Mouse (Mus musculus) heart, postnatal 0 days (tissue): ENCODE measurements around the gene Tdrd1. TPM values are rescaled to one million over a fixed set of nuclear protein-coding genes. Genes with fewer than 3 reads are reported as not detected.
"Not testable (repeated sequence)": the region's sequence is repeated elsewhere in the genome, so short reads cannot be mapped to it uniquely, and the experiment has no call there.

Source experiments
- ATAC-seq: fragments of 200-750 bp; cut with Nextera tagmentation; 2 replicates; pipeline ENCODE4 v1.8.0; 2017; ENCODE audit warnings: low read depth, moderate number of reproducible peaks, moderate library complexity; ENCODE audit not compliant: insufficient read depth
- DNase-seq: peaks from one replicate; pipeline ENCODE4 v3.0.0-alpha.2; 2016; ENCODE audit warnings: low spot score
- H3K27ac ChIP-seq: fragments of 300-500 bp; sonication (generic); 2 replicates; pipeline ENCODE4 v1.5.1; 2014; ENCODE audit warnings: low read depth, mild to moderate bottlenecking
- H3K27me3 ChIP-seq: fragments of 300-500 bp; sonication (generic); 2 replicates; pipeline ENCODE4 v1.6.1; 2014; ENCODE audit warnings: low read length, mixed read lengths; ENCODE audit not compliant: control insufficient read depth, insufficient read depth
- H3K36me3 ChIP-seq: fragments of 300-500 bp; sonication (generic); replicated peaks from 2 replicates; pipeline ENCODE4 v1.6.1; 2014; ENCODE audit warnings: low read length, mixed read lengths; ENCODE audit not compliant: control insufficient read depth, insufficient read depth
- H3K4me1 ChIP-seq: fragments of 300-500 bp; sonication (generic); 2 replicates; pipeline ENCODE4 v1.6.1; 2014; ENCODE audit warnings: antibody characterized with exemption; ENCODE audit not compliant: control insufficient read depth, insufficient read depth
- H3K4me2 ChIP-seq: fragments of 300-500 bp; sonication (generic); 2 replicates; pipeline ENCODE4 v1.6.1; 2014; ENCODE audit warnings: low read depth, mild to moderate bottlenecking, low read length, moderate library complexity
- H3K4me3 ChIP-seq: fragments of 300-500 bp; sonication (generic); 2 replicates; pipeline ENCODE4 v1.5.1; 2014; ENCODE audit warnings: low read depth, low read length
- H3K9ac ChIP-seq: fragments of 300-500 bp; sonication (generic); replicated peaks from 2 replicates; pipeline ENCODE4 v1.6.1; 2014; ENCODE audit warnings: low read depth, low read length, mixed read lengths
- H3K9me3 ChIP-seq: fragments of 300-500 bp; sonication (generic); replicated peaks from 2 replicates; pipeline ENCODE4 v1.6.1; 2016; ENCODE audit warnings: low read length; ENCODE audit not compliant: control insufficient read depth
- CTCF ChIP-seq: IDR thresholded peaks from 2 replicates; pipeline ENCODE4 v1.5.1; 2016; ENCODE audit warnings: antibody characterized with exemption, control low read depth, low read depth
- EP300 ChIP-seq: IDR thresholded peaks from 2 replicates; pipeline ENCODE4 v1.6.1; 2016; ENCODE audit warnings: antibody characterized with exemption, low read depth
- WGBS: fragments of 180-500 bp; shearing (Covaris S2); extraction: QIAGEN DNeasy Blood & Tissue Kit; methylation state at CpG from one replicate; pipeline ENCODE4 v1.1.7; 2014; 5-methylcytosine and 5-hydroxymethylcytosine counted together
- polyA plus RNA-seq: library from polyadenylated mRNA; unstranded; fragments of >200 nt; fragmentation: Nextera tagmentation; extraction: Ambion mirVana; gene quantifications from 2 replicates; pipeline ENCODE4 v1.2.1, GENCODE M21; 2015
- total RNA-seq: library from RNA; depleted of rRNA; stranded (reverse); fragments of >200 nt; gene quantifications from 2 replicates; pipeline ENCODE4 v1.2.3, GENCODE M21; 2014; ENCODE audit warnings: low replicate concordance; rRNA removed

Tdrd1 gene
- total RNA-seq (0.97 TPM in 1 of 2 replicates, not detected in the other), polyA plus RNA-seq (0.05 and 0.10 TPM in 2 replicates)

GRCm38 (mm10) chr19:56826047-56826631 is at the start of gene Tdrd1:
Gene Tdrd1 (plus strand): TSS chr19:56826209.
- 51% methylated on average over 42 of the region's 44 CpGs for WGBS
- H3K36me3 ChIP-seq, result no peaks in the 10 kb centered on the region
- no peak for ATAC-seq
- 0 out of 2 replicates have a peak within 1 kb of the TSS, but pooled peaks have one; percentile 12 for H3K4me3 ChIP-seq
- peaks cover 7% of the 10 kb centered on the region; the same call in 1 of the 2 replicates for H3K27me3 ChIP-seq
- H3K4me1 ChIP-seq, result peaks cover 5% of the 10 kb centered on the region
- no peak within 1 kb of the TSS for H3K27ac ChIP-seq
- H3K9me3 ChIP-seq, result no peaks in the 10 kb centered on the region
- H3K9ac ChIP-seq, result no peak within 1 kb of the TSS
- no peak for TF ChIP-seq CTCF
- no peak for DNase-seq
- H3K4me2 ChIP-seq, result peak within 1 kb of the TSS; percentile 41; the same call in 1 of the 2 replicates

DNA sequence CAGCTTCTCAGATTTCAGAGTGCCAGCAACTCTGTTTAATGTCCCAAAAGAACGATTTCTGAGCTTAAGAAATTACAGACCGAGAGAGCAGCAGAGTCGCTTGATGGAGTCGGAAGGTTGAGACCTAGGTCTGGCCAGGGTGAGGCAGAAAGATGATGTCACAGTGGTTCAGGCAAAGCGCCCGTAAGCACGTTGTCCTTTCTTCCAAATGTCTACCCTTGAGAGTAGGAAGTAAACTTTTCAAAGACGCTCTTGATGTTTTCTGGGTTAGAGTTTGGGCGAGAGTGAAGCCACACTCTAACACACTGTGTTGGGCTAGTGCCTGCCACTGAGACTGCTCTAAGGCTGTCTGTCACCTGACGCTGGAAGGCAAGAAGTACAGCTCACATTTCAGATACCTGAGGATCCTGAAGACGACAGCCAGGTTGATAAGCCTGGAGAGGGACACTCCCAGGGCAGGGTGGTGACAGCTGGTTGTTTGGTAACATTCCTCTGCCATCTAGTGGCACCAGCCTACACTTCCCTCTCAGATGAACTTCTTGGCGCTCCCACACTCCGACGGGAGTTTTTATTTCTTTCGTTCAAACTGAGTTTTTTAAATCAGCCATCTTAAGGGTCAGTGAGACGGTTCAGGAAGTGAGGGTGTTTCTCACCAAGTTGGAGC is 49.2 kb upstream of the Tdrd1 start:
- Histone ChIP-seq H3K9ac (no peak overlapping the region), H3K4me3 (no peak overlapping the region), H3K4me1 (peaks cover 33% of the 10 kb centered on the region), H3K36me3 (no peaks in the 10 kb centered on the region), H3K4me2 (peak overlapping the region; percentile 49), H3K27me3 (no peaks in the 10 kb centered on the region), H3K27ac (peak overlapping the region; percentile 79; the same call in 1 of the 2 replicates), H3K9me3 (no peaks in the 10 kb centered on the region)
- TF ChIP-seq EP300 (no peak), CTCF (peak; percentile 73)
- WGBS, result 23% methylated on average over 16 of the region's 16 CpGs
- DNase-seq (peak; percentile 79), ATAC-seq (peak; percentile 19; the same call in 1 of the 2 replicates)

DNA sequence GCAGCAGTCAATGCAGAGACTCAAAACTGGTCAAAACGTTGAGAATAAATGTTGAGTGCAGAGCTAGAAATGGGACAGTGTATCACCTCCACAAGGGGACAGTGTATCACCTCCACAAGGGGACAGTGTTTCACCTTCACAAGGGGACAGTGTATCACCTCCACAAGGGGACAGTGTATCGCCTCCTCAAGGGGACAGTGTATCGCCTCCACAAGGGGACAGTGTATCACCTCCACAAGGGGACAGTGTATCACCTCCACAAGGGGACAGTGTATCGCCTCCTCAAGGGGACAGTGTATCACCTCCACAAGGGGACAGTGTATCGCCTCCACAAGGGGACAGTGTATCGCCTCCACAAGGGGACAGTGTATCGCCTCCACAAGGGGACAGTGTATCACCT is 47.5 kb upstream of the Tdrd1 start:
- not testable (repeated sequence) for H3K9ac ChIP-seq, H3K27ac ChIP-seq, H3K27me3 ChIP-seq, H3K4me2 ChIP-seq, H3K36me3 ChIP-seq, H3K9me3 ChIP-seq, H3K4me3 ChIP-seq, DNase-seq, ATAC-seq
- TF ChIP-seq CTCF, result peak; percentile 26
- peaks cover 30% of the 10 kb centered on the region for H3K4me1 ChIP-seq
- 90% methylated on average over 7 of the region's 7 CpGs for WGBS

DNA sequence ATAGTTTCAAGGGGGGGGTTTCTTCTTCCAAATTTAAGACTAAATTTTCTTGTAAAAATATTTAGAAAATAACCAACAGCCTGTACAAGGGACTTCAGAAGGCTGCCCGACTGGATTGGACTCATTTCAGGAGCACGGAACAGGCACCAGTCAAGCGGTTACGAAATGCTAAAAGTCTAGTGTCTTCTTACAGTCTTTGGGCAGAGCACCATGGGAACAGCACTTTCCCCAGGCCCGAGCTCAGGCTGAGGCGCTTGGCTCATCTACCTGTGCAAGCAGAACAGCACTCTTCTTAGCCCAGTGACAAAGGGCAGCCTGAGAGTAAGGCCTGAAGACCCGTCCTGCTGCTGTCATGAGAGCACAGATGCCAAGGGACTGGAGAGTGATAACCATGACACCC is 38.1 kb upstream of the Tdrd1 start:
- TF ChIP-seq CTCF, result no peak
- no peak for TF ChIP-seq EP300
- Histone ChIP-seq H3K4me2 (no peak overlapping the region), H3K4me3 (no peak overlapping the region), H3K27me3 (no peaks in the 10 kb centered on the region), H3K27ac (no peak overlapping the region), H3K4me1 (no peaks in the 10 kb centered on the region), H3K9ac (no peak overlapping the region), H3K36me3 (peaks cover 64% of the 10 kb centered on the region), H3K9me3 (no peaks in the 10 kb centered on the region)
- ATAC-seq (no peak), DNase-seq (no peak)
- 86% methylated on average over 7 of the region's 7 CpGs for WGBS

DNA sequence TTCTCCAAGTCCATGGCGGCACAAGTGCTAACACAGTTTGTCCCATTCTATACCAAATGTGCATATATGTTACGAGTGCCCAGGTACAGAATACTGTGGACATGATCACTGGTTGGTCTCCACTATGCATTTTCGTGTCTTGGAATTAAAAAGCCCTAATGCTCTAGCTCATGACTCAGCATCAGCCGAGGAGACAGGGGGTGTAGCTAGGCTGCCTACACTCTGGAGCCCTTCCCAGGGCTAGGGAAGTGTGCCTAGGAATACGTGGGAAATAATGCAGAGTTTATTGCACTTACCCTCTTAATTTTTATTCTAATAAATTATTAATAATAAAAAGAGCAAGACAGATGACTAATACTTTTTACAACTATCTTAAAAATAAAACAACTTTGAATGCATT is 37.1 kb upstream of the Tdrd1 start:
- peaks cover 67% of the 10 kb centered on the region for H3K36me3 ChIP-seq
- ATAC-seq, result no peak

More for the DNA sequence above, 37.1 kb upstream of the Tdrd1 start:
- no peak overlapping the region for H3K27ac ChIP-seq
- no peak overlapping the region for H3K4me2 ChIP-seq
- H3K4me1 ChIP-seq, result no peaks in the 10 kb centered on the region
- 89% methylated on average over 5 of the region's 5 CpGs for WGBS
- no peak overlapping the region for H3K4me3 ChIP-seq
- no peaks in the 10 kb centered on the region for H3K9me3 ChIP-seq
- H3K27me3 ChIP-seq, result no peaks in the 10 kb centered on the region
- TF ChIP-seq EP300, result no peak
- no peak for TF ChIP-seq CTCF
- H3K9ac ChIP-seq, result no peak overlapping the region
- DNase-seq, result no peak
